Mouse (Mus musculus): ENCODE results near the gene Epn3. TPM values are rescaled to one million over a fixed set of nuclear protein-coding genes. Genes with fewer than 3 reads are reported as not detected.
A peak's percentile ranks its signal among the peaks of the same experiment; 100 is the strongest.

Gene Epn3
- total RNA-seq, 2 experiments from 2014 or later, result 0.73 to 0.92 TPM

DNA sequence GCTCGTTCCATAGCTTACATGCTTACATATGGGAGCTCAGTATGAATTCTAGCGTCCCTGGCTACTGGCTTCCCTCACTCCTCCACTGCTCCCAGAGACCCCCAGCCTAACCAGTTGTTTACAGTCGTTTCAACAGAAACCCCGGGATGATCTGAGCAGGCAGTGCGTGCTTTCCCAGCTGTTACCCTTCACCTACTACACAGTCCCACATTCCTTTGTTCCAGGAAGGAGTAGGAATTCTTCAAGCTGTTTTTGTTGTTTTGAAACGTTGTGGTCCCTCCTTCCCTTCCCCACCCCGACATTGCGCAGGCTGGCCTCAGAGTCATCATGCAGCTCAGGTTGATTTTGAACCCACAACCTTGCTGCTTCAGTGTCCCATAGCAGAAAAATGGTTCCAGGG is 588 bp upstream of the Epn3 start:
- intact Hi-C loops (cut with DNase I), result no loop called here
- no peak for DNase-seq (ENCODE audit: low spot score in 2 of 2)

DNA sequence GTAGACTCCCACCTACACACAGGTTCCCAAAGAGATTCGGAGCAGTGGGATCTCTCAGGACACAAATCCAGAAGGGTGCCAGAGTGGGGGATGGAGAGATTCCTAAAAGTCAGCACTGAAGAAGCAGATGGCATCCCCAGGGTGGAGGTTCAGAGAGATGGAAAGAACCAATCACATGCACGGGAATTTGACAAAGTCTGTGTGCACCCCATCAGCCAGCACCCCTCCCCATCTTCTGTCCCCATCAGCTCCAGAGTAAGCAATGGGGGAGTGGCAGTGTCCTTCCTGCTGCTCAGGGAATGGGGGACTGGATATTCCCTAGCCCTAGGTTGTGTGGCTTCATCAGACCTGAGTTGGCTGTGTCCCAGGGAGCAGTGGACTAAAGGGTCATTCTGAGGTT is 739 bp downstream of the Epn3 start:
- intact Hi-C loops (cut with DNase I), result no loop called here
- peak in 1 of 2 experiments; percentile 41 for DNase-seq (ENCODE audit: low spot score in 2 of 2)

DNA sequence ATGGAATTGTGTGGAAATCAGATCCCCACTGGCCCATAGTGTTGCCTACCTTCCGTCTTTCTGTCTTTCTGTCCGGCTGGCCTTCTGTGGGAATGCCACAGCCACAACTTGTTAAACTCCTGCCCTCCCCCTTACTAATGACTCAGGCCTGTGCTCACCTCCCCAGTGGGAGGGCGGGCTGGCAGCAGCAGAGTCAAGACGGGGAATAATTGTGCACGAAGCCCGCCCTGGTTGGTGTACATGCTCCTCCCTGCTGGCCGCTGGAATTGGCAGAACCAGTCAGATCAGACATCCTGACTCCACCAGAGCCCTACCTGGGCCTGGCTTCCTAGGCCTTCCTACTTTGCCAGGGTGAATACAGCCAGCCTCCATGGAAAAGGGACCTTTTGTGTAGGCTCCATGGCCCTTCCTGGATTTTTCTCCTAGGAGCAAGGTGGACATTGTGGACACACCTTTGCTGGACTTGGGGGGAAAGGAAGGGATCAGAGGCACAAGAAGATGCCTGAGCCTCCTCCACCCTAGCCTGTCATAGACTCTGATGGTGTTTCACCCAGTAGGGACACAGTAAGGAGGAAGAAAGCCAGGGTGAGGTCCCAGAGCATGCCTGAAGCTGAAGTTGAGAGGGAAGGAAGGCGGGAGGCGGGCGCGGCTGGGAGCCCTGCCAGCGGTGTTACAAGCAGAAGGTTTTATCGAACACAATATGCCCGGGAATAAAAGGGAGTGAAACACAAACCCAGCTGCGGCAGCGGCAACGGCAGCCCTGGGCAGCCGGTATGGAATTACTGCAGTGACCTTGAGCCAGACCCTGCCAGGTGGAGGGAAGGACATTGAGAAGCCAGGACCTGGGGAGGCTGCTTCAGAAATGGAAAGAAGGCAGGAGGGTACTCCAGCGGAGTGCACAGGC is 1.4 kb downstream of the Epn3 start:
- DNase-seq (ENCODE audit: low spot score in 2 of 2), result peak; percentile 51 to 69
- intact Hi-C loops (cut with DNase I), result no loop called here

DNA sequence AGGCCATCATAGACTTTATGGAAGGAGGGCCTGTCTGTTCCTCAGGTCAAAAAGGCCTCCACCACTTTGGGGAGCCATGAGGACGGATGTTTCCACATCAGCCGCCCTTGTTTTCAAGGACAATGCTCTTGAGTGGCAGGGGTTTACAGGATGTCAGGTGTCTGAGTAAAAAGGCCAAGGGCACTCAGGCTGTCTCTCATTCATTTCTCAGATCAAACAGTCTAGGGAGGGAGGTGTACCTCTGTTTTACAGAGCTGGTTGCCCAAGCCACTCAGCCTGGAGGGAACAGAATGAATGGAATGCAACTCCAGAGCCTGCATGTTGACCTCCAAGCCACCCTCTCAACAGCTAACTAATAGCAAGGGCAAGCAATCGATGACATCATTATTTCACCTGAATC is 4.4 kb downstream of the Epn3 start:
- DNase-seq (ENCODE audit: low spot score in 2 of 2), result no peak
- intact Hi-C loops (cut with DNase I), result no loop called here

DNA sequence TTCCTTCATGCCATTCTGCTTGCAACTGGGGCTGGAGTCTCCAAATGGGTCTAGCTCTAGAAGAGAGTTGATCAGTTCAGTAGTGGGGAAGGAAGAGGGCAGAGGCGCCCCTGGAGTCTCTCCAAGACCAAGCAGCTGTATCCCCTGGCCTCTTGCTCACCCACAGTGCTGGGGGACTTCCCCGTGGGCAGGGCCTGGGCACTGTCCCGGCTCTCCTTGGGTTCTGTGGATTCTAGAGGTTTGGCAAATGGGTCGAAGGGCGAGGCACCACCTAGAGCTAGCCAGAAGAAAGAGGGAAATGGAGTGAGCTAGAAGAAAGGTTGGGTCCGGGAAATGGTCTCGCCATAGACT is 8.1 kb downstream of the Epn3 start:
- intact Hi-C loops (cut with DNase I), result loop anchor here (2.0 kb wide), 1 partner anchor 57 kb away; the partner anchor contains the start of gene Rsad1
- DNase-seq (ENCODE audit: low spot score in 2 of 2), result no peak

DNA sequence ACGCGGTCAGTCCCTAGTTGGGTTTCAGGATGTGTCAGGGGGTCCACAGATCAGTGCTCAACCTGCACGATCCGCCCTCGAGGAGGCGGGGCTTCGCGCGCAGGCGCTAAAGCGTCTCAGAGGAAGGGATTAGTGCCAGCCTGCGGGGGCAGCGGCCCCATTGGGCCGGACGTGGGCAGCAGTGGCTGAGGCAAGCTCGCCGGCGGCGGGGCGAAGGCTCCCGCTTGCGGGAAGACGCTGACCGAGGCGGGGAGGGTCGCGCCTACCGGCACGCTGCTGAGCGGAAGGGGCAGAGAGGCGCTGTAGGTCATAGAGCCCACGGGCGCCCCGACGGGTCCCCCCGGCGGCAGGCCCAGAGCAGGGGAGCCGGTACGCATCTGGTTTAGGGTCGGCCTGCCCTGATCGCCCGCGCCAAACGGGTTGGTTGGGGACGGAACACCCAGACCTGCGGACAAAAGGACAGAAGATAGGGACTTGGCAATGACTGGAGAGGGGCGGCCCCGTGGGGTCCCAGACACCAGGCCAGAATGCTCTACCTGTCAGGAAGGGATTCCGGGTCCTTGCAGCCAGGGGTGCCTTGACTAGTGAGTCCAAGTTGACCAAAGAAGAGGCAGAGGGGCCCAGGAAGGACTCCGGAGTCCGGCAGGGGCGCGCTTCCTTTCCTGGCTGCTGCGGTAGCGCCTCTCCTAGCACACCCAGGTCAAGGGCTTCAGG is 8.6 kb downstream of the Epn3 start:
- DNase-seq (ENCODE audit: low spot score in 2 of 2), result peak; percentile 42 to 71
- intact Hi-C loops (cut with DNase I), result loop anchor here (2.0 kb wide), 1 partner anchor 58 kb away; the partner anchor contains the start of gene Rsad1

DNA sequence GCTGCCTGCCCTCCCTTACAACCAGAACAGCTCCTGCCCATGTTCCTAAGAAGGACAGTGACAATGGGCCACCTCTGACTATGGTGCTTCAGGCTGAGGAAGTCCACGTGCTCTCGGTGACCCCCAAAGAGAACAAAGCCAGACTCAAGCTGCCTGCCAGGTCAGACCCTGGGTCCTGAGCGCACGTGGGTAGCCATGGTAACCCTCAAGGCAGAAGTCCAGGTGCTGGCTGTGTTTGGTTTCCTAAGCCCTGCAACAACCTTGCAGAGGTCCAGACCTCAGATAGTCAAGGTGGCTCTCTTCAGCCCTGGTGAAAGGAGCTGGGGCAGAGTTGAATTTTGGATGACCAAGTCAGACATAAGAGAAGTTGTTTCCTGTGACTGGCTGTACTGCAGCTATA is 10.0 kb downstream of the Epn3 start:
- intact Hi-C loops (cut with DNase I), result loop anchor here (2.0 to 10.0 kb wide), 2 partner anchors 59 to 355 kb away; partner anchors contain the start of gene Rsad1
- DNase-seq (ENCODE audit: low spot score in 2 of 2), result no peak

DNA sequence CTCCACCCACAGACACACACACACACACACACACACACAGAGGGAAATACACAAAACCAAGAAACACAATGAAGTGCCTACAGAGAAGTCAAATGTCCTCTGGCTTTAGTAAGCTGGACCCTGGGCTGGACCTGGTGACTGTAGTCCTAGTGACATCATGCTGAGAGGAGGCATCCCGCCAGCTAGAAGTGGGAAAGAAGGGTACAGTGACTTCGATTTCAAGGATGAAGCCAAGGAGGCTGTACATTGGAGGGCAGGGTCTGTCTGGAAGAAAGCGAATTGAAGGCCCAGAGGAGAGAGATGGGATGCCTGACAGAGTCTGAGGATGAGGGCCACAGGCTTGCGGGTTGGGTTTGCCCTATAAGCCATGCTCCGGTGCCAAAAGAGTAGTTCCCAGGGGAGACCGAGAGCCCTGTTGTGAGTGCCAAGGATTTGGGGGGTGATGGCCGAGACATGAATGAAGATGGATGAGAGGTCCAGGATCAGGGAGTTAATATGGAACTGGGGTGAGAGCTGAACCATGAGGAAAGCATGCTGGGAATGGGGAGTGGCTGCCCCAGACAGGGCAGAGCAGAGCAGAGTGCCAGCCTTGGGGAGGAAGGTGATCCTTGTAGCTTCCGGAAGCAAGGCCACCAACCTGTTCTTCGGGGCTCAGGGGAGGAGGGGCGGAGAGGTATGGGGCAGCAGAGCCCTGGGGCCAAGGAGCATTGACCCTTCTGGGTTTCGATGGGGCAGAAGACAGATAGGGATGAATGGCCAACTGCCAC is 10.8 kb downstream of the Epn3 start:
- intact Hi-C loops (cut with DNase I), result loop anchor here (10.0 kb wide), 1 partner anchor 354 kb away; no protein-coding TSS in a partner anchor
- DNase-seq (ENCODE audit: low spot score in 2 of 2), result no peak

DNA sequence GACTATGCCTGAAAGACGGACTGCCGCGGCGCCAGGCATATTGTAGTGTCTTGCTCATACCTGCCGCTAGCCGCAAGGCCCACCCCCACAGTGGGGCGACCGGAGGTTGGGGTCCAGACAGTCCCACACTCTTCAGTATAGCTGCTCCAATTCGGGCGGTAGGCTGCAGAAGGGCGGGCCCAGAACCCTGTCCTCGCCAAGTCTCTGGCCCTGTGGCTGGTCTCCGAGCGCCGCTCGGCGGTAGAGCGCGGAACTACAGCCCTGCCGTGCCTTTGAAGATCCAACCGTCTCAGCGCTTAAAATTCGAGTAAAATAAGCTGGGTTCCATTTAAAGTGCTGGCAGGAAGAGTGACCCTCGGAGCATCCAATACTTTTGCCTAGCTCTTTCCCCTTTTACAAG is 13.8 kb downstream of the Epn3 start, which contains the start of gene Spata20:
TSS of gene Spata20 (minus strand) at position 179 of the 400 bp plus-strand sequence.
- DNase-seq (ENCODE audit: low spot score in 2 of 2), result peak; percentile 90 to 91
- intact Hi-C loops (cut with DNase I), result loop anchor here (1.0 to 10.0 kb wide), 4 partner anchors 66 to 351 kb away; no protein-coding TSS in a partner anchor

DNA sequence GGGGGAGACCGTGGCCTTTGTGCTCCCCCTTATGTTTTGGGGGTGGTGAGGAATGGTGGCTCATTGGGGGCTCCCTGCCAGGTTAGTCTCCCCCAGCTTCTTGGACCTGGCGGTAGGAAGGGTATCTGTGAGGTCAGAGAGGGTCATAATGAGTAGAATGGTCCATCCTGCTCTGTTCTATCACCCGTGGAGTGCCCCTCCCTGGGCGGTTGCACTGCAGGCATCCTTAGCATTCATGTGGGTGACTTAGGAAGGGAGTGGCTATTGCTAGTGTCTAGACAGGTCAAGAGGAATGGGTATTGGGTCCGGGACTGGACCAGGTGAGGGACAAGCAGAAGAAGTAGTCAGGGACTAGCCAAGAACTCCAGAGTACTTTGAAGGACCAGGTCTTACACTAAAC is 14.6 kb downstream of the Epn3 start:
- DNase-seq (ENCODE audit: low spot score in 2 of 2), result no peak
- intact Hi-C loops (cut with DNase I), result loop anchor here (10.0 kb wide), 1 partner anchor 350 kb away; no protein-coding TSS in a partner anchor

DNA sequence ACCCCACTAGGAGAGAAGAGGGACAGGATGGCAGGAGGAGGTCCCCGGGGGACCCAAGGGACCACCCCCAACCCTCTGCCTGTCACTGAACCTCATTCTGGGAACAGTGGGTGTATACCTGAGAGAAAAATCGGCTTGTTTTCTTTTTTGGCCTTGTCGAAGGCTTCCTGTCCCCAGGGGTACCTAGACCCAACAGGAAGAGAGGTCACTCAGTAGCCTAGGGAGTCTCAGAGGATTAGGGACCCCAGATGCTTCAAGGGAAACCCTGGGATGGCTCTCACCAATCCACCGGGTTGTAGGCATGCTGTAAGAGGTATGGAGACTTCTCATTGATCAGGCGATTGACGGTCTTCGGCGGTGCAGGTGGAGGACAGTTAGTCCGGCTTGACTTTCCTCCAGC is 15.1 kb downstream of the Epn3 start:
- intact Hi-C loops (cut with DNase I), result loop anchor here (10.0 kb wide), 1 partner anchor 350 kb away; no protein-coding TSS in a partner anchor
- no peak for DNase-seq (ENCODE audit: low spot score in 2 of 2)

DNA sequence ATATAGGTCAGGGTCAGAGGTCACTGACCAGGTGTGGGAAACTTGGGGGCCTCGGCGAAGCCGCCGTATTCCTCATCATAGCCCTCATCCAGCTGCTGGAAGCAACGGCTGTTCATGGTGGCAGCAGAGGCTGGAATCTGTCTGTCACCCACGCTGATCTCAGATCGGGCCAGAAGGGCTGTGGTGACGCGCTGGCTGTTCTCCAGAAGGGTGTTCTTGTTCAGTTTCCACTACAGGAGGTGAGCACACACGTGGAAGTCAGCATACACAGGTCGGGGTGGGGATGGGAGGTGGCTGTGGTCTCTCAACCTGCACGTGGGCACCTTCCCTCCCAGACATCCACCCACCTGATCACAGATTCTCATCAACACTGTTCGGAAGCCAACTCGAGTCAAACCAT is 15.9 kb downstream of the Epn3 start:
- DNase-seq (ENCODE audit: low spot score in 2 of 2), result no peak
- intact Hi-C loops (cut with DNase I), result loop anchor here (10.0 kb wide), 1 partner anchor 349 kb away; no protein-coding TSS in a partner anchor

DNA sequence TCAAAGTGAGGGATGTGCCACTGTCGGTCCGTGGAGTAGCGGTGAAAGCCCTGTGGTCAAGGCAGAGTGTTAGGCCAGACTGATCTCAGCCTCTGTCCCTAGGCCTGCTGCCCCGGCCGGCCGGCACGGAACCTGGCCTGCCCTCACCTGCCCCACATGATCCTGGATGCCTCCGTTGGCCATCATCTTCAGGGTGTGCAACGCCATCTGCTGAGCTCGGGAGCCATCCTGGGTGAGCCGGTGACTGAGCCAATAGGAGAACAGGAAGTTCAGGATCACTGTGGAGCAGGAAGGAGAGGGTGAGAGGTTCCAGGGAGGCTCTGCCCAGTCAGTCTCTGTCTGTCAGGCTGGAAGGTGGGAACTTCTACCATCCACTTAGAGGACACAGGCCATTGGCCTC is 16.3 kb downstream of the Epn3 start:
- intact Hi-C loops (cut with DNase I), result loop anchor here (10.0 kb wide), 1 partner anchor 349 kb away; no protein-coding TSS in a partner anchor
- no peak for DNase-seq (ENCODE audit: low spot score in 2 of 2)

DNA sequence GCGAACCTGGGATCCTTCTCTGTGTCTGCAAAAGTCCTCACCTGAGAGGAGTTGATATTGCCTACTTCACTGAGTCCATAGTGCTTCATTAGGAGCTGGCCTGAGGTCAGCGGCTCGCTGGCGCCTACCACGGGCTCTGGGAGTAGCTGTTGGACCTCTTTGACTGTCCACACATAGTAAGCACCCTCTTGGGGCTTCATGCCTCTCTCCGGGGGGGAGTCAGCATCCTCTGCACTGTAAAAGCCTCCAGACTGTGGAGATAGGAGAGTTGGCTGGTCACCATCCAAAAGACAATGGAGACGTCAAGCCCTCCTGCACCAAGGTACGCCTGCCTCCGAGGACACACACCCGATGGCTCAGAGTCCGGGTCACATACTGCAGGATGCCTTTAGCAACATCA is 17.0 kb downstream of the Epn3 start:
- no peak for DNase-seq (ENCODE audit: low spot score in 2 of 2)
- intact Hi-C loops (cut with DNase I), result loop anchor here (10.0 kb wide), 1 partner anchor 348 kb away; no protein-coding TSS in a partner anchor

DNA sequence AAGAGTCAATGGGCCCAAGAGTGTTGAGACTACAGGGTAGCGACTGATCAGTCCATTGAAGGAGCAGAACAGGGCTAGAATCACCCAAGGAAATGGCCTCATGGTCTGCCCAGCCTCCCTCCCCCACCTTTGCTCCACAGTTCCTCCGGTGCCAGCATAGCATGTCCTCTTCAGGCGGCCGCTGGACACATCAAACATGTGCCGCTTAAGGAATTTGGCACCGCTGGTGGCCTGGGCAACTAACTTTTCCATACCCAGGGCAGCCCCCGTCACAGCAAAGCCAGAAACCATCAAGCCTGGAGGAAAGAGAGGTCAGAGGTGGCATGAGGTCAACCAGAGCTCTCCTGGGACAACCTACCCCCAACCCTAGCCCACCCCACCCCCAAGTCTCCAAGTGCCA is 17.8 kb downstream of the Epn3 start:
- intact Hi-C loops (cut with DNase I), result loop anchor here (10.0 kb wide), 1 partner anchor 347 kb away; no protein-coding TSS in a partner anchor
- DNase-seq (ENCODE audit: low spot score in 2 of 2), result no peak

DNA sequence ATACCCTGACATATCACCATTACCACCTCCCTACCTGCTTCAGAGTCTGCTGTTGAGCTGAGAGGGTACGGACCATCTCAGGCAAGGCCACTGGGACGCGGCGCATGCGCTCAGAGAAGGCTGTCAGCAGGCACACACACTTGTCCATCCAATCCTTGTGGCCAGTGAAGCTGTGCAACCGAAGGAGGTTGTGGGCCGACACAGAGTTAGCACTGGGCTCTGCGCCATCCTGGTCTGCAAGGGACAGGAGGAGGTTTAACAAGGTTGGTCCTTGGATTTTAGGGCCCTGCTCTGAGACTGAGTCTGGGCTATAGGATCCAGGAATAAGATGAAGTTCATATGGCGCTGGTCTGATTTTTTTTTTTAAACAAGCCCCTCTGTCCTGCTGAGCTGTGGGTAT is 19.4 kb downstream of the Epn3 start:
- DNase-seq (ENCODE audit: low spot score in 2 of 2), result no peak
- intact Hi-C loops (cut with DNase I), result loop anchor here (10.0 kb wide), 1 partner anchor 346 kb away; no protein-coding TSS in a partner anchor

DNA sequence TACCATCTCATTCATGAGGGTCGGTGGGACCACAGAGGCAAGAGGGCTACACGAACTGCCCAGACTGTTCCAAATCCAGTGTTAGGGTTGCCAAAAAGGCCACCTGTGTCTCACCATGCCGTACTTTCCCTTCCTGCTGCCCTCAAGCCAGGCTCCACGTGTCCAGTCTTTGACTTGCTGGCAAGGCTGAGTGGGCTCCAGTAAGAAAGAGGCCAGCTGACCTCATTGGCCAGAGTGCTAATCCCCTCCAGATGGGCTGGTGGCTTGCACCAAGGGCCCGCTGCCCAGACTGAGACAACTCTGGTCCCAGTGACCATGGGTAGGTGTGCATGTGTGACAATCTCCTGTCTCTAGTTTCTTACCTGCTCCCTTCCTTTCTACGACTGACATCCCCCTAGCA is 22.1 kb downstream of the Epn3 start:
- DNase-seq (ENCODE audit: low spot score in 2 of 2), result no peak
- intact Hi-C loops (cut with DNase I), result no loop called here

DNA sequence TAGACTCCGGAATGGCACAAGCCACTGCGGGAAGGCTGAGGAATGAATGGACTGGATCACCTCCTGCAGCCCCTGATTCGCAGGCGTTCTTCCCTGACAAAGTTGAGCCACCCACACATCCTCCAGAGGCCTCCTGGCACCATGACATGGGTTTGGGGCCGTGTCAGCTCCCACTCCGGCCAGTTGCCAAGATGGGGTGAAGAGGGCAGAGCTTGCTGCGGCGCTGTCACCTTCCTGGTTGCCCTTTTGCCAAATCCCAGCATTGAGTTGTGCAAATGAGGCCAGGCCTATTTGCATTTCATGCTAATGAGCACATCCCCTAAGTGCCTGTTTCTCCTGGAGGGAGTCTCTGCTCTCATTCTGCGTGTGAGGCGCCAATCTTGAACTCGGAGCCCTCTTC is 24.1 kb downstream of the Epn3 start:
- intact Hi-C loops (cut with DNase I), result no loop called here
- no peak for DNase-seq (ENCODE audit: low spot score in 2 of 2)

DNA sequence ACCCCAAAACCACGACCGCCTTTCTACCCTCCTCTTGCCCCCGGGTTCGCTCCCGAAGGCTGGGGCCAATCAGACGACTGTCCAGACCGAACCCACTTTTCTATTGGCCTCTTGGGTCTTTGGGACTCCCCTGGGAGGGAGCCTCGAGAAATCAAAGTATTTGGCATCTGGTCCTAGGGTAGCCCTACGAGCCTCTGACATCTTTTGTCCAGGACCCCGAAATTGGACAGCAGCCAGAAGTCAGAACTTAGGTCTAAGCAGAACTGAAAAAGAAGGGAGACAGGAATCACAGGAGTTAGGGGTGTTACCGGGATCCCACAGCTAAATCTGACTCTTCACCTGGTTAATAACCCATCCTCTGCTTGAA is 25.2 kb downstream of the Epn3 start:
- intact Hi-C loops (cut with DNase I), result loop anchor here (5.0 kb wide), 1 partner anchor 147 kb away; the partner anchor contains the start of gene Ankrd40
- no peak for DNase-seq (ENCODE audit: low spot score in 2 of 2)

Measured in left cerebral cortex, postnatal 25 days (tissue).